Mouse (Mus musculus) adrenal gland (tissue): Measurements from ENCODE around the gene Exoc1.

Experiments used
- intact Hi-C: fragments of 180-260 bp; cut with DNase I; formaldehyde crosslinking; loops from one replicate; pipeline ENCODE4 v1.15.1; 2025
- long read RNA-seq, 2 experiments: library from polyadenylated mRNA; unstranded; transcript quantifications; one replicate each; pipeline ENCODE4 v2.0.0; 2020; ENCODE audit warnings: borderline replicate concordance in 1 of 2; ENCODE audit not compliant: insufficient replicate concordance in 1 of 2

Exoc1 gene
- long read RNA-seq, experiment 1, transcript Exoc1-201 (18 exons, 3,272 nt) = major isoform, 18 of 30 reads
- long read RNA-seq, experiment 1, partial matches to known transcripts = 6 of 30 reads
- long read RNA-seq, experiment 1, other reads (novel, unspliced or antisense) = 4 of 30 reads
- long read RNA-seq, experiment 2, transcript Exoc1-201 (18 exons, 3,272 nt) = major isoform, 13 of 36 reads
- long read RNA-seq, experiment 2, partial matches to known transcripts = 12 of 36 reads
- long read RNA-seq, experiment 2, other reads (novel, unspliced or antisense) = 7 of 36 reads

- intact Hi-C loops = no loop called here
Observed at GRCm38 (mm10) chr5:76529040-76529703, at the start of gene Exoc1. TSS of gene Exoc1 (plus strand) at chr5:76529311.

- intact Hi-C loops = no loop called here
Observed at GRCm38 (mm10) chr5:76483811-76484210, 45.3 kb upstream of the Exoc1 start, which contains the start of gene Gm7271. TSS of gene Gm7271 (plus strand) at chr5:76484040.

- intact Hi-C loops = no loop called here
Observed at GRCm38 (mm10) chr5:76495126-76495525, 34.0 kb upstream of the Exoc1 start.

GRCm38 (mm10) chr5:76522446-76522845 lies 6.7 kb upstream of the Exoc1 start:
- intact Hi-C loops = no loop called here

- intact Hi-C loops = no loop called here
Observed at GRCm38 (mm10) chr5:76524623-76525022, 4.5 kb upstream of the Exoc1 start.

- intact Hi-C loops = no loop called here
Observed at GRCm38 (mm10) chr5:76525066-76525465, 4.0 kb upstream of the Exoc1 start.

- intact Hi-C loops = loop anchor here (2.0 kb wide), 1 partner anchor 15 kb away; no protein-coding TSS in a partner anchor
Observed at GRCm38 (mm10) chr5:76525829-76526228, 3.3 kb upstream of the Exoc1 start.

GRCm38 (mm10) chr5:76529704-76530066 lies 574 bp downstream of the Exoc1 start:
- intact Hi-C loops = no loop called here

- intact Hi-C loops = no loop called here
Observed at GRCm38 (mm10) chr5:76533186-76533585, 4.1 kb downstream of the Exoc1 start.

GRCm38 (mm10) chr5:76536231-76536630 lies 7.1 kb downstream of the Exoc1 start:
- intact Hi-C loops = no loop called here

GRCm38 (mm10) chr5:76537578-76537977 lies 8.5 kb downstream of the Exoc1 start:
- intact Hi-C loops = no loop called here

GRCm38 (mm10) chr5:76540181-76540580 lies 11.1 kb downstream of the Exoc1 start:
- intact Hi-C loops = loop anchor here (2.0 kb wide), 1 partner anchor 13 kb away; no protein-coding TSS in a partner anchor

- intact Hi-C loops = loop anchor here (2.0 kb wide), 1 partner anchor 14 kb away; no protein-coding TSS in a partner anchor
Observed at GRCm38 (mm10) chr5:76540842-76541241, 11.7 kb downstream of the Exoc1 start.

GRCm38 (mm10) chr5:76543200-76543599 lies 14.1 kb downstream of the Exoc1 start:
- intact Hi-C loops = no loop called here

- intact Hi-C loops = no loop called here
Observed at GRCm38 (mm10) chr5:76550426-76550825, 21.3 kb downstream of the Exoc1 start.

- intact Hi-C loops = no loop called here
Observed at GRCm38 (mm10) chr5:76565321-76565720, 36.2 kb downstream of the Exoc1 start.

- intact Hi-C loops = no loop called here
Observed at GRCm38 (mm10) chr5:76574251-76574650, 45.1 kb downstream of the Exoc1 start.

GRCm38 (mm10) chr5:76577026-76577425 lies 47.9 kb downstream of the Exoc1 start:
- intact Hi-C loops = no loop called here

GRCm38 (mm10) chr5:76585378-76585777 lies 56.3 kb downstream of the Exoc1 start:
- intact Hi-C loops = loop anchor here (5.0 kb wide), 1 partner anchor 267 kb away; no protein-coding TSS in a partner anchor

GRCm38 (mm10) chr5:76588551-76589283 lies 59.6 kb downstream of the Exoc1 start, which contains the start of gene Cep135:
TSS of gene Cep135 (plus strand) at chr5:76588698.
- intact Hi-C loops = loop anchor here (5.0 kb wide), 1 partner anchor 264 kb away; no protein-coding TSS in a partner anchor

- intact Hi-C loops = loop anchor here (5.0 kb wide), 1 partner anchor 263 kb away; no protein-coding TSS in a partner anchor
Observed at GRCm38 (mm10) chr5:76589311-76589710, 60.2 kb downstream of the Exoc1 start.

GRCm38 (mm10) chr5:76590009-76590408 lies 60.9 kb downstream of the Exoc1 start:
- intact Hi-C loops = no loop called here
